In the genomic region with DNA sequence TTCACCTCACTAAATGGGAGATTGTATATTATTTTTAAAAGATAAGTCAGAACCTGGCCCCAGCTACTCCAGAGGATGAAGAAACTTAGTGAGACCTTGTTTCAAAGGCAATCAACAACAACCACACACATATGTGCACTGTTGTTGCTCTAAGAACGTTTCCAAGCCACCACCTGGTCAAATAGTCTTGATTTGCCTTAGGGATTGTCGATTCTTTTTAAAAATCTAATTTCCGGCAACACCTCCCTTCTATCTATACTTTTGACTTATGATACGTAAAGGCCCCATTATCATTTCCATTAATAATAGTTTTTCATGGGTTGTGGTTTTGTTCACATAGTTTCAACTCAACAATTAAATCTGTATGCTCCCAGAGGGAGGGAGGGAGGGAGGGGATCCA, we compare ENCODE assay signal across 8 mouse cellular contexts. TPM values are rescaled to one million over a fixed set of nuclear protein-coding genes. Genes with fewer than 3 reads are reported as not detected.
DNase-seq lines count a peak whose midpoint lies in the region; ATAC-seq lines count a peak whose summit lies in the region.

Gene Ptbp2 (minus strand): TSS at position 101 of the 400 bp plus-strand sequence.

- 79% methylated on average over 4 of the region's 4 CpGs for WGBS in lung, embryonic 15.5 days
- 80% methylated on average over 4 of the region's 4 CpGs for WGBS in embryonic facial prominence, embryonic 13.5 days
- WGBS in heart, embryonic 15.5 days = 80% methylated on average over 4 of the region's 4 CpGs
- whole genome bisulfite sequencing in neural tube, embryonic 14.5 days = 75% methylated on average over 4 of the region's 4 CpGs

- H3K27ac ChIP-seq in lung, embryonic 15.5 days = peak within 1 kb of the TSS; percentile 97
- peak within 1 kb of the TSS; percentile 98 for H3K27ac ChIP-seq in embryonic facial prominence, embryonic 13.5 days
- H3K27ac ChIP-seq in heart, embryonic 15.5 days = peak within 1 kb of the TSS; percentile 98
- peak within 1 kb of the TSS; percentile 99 for H3K27ac ChIP-seq in neural tube, embryonic 14.5 days (ENCODE audit: low read depth, low read length)

- no peak for DNase-seq in lung, postnatal 36 days
- DNase-seq in left cerebral cortex, postnatal 4 days = no peak
- DNase-seq in embryo, embryonic 10 days (ENCODE audit: low spot score) = no peak
- DNase-seq in ovary, adult 18-20 months (ENCODE audit: low spot score) = no peak

- ATAC-seq in lung, embryonic 15.5 days (ENCODE audit: borderline replicate concordance, extremely low read depth, low FRiP score, low TSS enrichment) = no peak
- no peak for ATAC-seq in embryonic facial prominence, embryonic 13.5 days (ENCODE audit: insufficient number of reproducible peaks, insufficient read depth, low FRiP score, low TSS enrichment, low read depth)
- no peak for ATAC-seq in heart, embryonic 15.5 days (replicated peaks; ENCODE audit: insufficient number of reproducible peaks, insufficient read depth, low FRiP score, low read depth)
- no peak for ATAC-seq in neural tube, embryonic 14.5 days (ENCODE audit: low read depth)

- H3K4me1 ChIP-seq in lung, embryonic 15.5 days = peaks cover 8% of the 10 kb centered on the region
- peaks cover 8% of the 10 kb centered on the region for H3K4me1 ChIP-seq in embryonic facial prominence, embryonic 13.5 days
- peaks cover 15% of the 10 kb centered on the region for H3K4me1 ChIP-seq in heart, embryonic 15.5 days (replicated peaks)
- peaks cover 9% of the 10 kb centered on the region for H3K4me1 ChIP-seq in neural tube, embryonic 14.5 days (ENCODE audit: control insufficient read depth, insufficient read depth, low read length)

- H3K4me2 ChIP-seq in lung, embryonic 15.5 days = peak within 1 kb of the TSS; percentile 54
- peak within 1 kb of the TSS; percentile 69 for H3K4me2 ChIP-seq in embryonic facial prominence, embryonic 13.5 days
- peak within 1 kb of the TSS; percentile 69 for H3K4me2 ChIP-seq in heart, embryonic 15.5 days
- H3K4me2 ChIP-seq in neural tube, embryonic 14.5 days (ENCODE audit: low read depth, low read length) = peak within 1 kb of the TSS; percentile 43

- peak within 1 kb of the TSS; percentile 94 for H3K4me3 ChIP-seq in lung, embryonic 15.5 days
- H3K4me3 ChIP-seq in embryonic facial prominence, embryonic 13.5 days = peak within 1 kb of the TSS; percentile 89
- peak within 1 kb of the TSS; percentile 95 for H3K4me3 ChIP-seq in heart, embryonic 15.5 days
- H3K4me3 ChIP-seq in neural tube, embryonic 14.5 days (ENCODE audit: low read depth, low read length) = peak within 1 kb of the TSS; percentile 84

- H3K9ac ChIP-seq in lung, embryonic 15.5 days = peak within 1 kb of the TSS; percentile 98
- peak within 1 kb of the TSS; percentile 99 for H3K9ac ChIP-seq in embryonic facial prominence, embryonic 13.5 days
- H3K9ac ChIP-seq in heart, embryonic 15.5 days = peak within 1 kb of the TSS; percentile 99
- H3K9ac ChIP-seq in neural tube, embryonic 14.5 days (replicated peaks; ENCODE audit: low read depth, low read length) = peak within 1 kb of the TSS; percentile 100

- H3K9me3 ChIP-seq in lung, embryonic 15.5 days = no peaks in the 10 kb centered on the region
- H3K9me3 ChIP-seq in embryonic facial prominence, embryonic 13.5 days = no peaks in the 10 kb centered on the region
- no peaks in the 10 kb centered on the region for H3K9me3 ChIP-seq in heart, embryonic 15.5 days (replicated peaks)
- H3K9me3 ChIP-seq in neural tube, embryonic 14.5 days (ENCODE audit: control insufficient read depth, low read length) = no peaks in the 10 kb centered on the region

- intact Hi-C loops in left cerebral cortex, postnatal 4 days (cut with DNase I) = no loop called here

- H3K36me3 ChIP-seq in lung, embryonic 15.5 days = no peaks in the 10 kb centered on the region; the same call in 1 of the 2 replicates
- H3K36me3 ChIP-seq in embryonic facial prominence, embryonic 13.5 days = no peaks in the 10 kb centered on the region
- no peaks in the 10 kb centered on the region for H3K36me3 ChIP-seq in heart, embryonic 15.5 days
- H3K36me3 ChIP-seq in neural tube, embryonic 14.5 days (ENCODE audit: control insufficient read depth, insufficient read depth, low read length) = no peaks in the 10 kb centered on the region

- no peaks in the 10 kb centered on the region for H3K27me3 ChIP-seq in lung, embryonic 15.5 days
- H3K27me3 ChIP-seq in embryonic facial prominence, embryonic 13.5 days = no peaks in the 10 kb centered on the region
- H3K27me3 ChIP-seq in heart, embryonic 15.5 days = no peaks in the 10 kb centered on the region
- H3K27me3 ChIP-seq in neural tube, embryonic 14.5 days (ENCODE audit: control insufficient read depth, insufficient read depth, low read length) = no peaks in the 10 kb centered on the region

RNA-seq across cellular contexts. Expression of gene Ptbp2, which starts in this region (rescaled TPM):
- 57.1 and 58.1 TPM in 2 replicates for polyA plus RNA-seq in lung, embryonic 15.5 days (2015; fragmentation: Nextera tagmentation; extraction: Ambion mirVana)
- 86.5 and 109 TPM in 2 replicates for polyA plus RNA-seq in embryonic facial prominence, embryonic 13.5 days (2015; fragmentation: Nextera tagmentation; extraction: Ambion mirVana)
- polyA plus RNA-seq in heart, embryonic 15.5 days (2015; fragmentation: Nextera tagmentation; extraction: Ambion mirVana) = 42.9 and 44.4 TPM in 2 replicates
- 100 to 1,000 TPM; 259 to 287 TPM for total RNA-seq in left cerebral cortex, postnatal 4 days (2021)
- 316 and 318 TPM in 2 replicates for polyA plus RNA-seq in neural tube, embryonic 14.5 days (2014; fragmentation: Nextera tagmentation; extraction: Ambion mirVana)
